Mouse (Mus musculus) myocyte (in vitro differentiated cells): ENCODE measurements around the gene Arg2.

Experiments used
- POLR2AphosphoS2 ChIP-seq: IDR thresholded peaks from one replicate; pipeline ENCODE4 v1.6.1; 2011; ENCODE audit warnings: low read depth, control low read depth; ENCODE audit not compliant: insufficient read length
- TCF12 ChIP-seq: IDR thresholded peaks from one replicate; pipeline ENCODE4 v1.6.1; 2011; ENCODE audit warnings: mild to moderate bottlenecking, control low read depth; ENCODE audit not compliant: poor library complexity, insufficient read depth, severe bottlenecking

DNA sequence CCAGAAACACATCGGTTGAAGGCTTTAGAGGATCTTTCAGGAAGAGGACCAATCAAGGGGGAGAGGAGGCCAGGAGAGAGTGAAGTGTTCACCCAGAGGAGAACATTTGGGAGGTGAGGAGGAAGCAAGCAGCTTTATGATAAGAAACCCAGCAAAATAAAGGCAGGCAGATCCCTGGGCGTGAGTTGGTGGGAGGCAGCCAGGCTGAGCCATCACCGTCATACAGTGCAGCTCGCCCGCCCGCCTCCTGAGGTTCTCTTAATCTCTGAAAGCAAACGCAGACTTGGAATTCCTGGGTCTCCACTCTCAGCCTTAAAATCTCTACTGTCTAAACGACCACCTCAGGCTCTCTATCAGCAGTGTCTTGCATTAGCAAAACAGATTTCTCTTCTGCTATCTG is 4.1 kb downstream of the Arg2 start:
- TF ChIP-seq TCF12 (no peak), POLR2AphosphoS2 (no peak)
